Mouse (Mus musculus) forebrain, embryonic 11.5 days (tissue): ENCODE data around the gene Ints1. TPM values are rescaled to one million over a fixed set of nuclear protein-coding genes. Genes with fewer than 3 reads are reported as not detected.
A peak's percentile ranks its signal among the peaks of the same experiment; 100 is the strongest.
"Not testable (repeated sequence)": the region's sequence is repeated elsewhere in the genome, so short reads cannot be mapped to it uniquely, and the experiment has no call there.

Experiments used
- ATAC-seq: fragments of 200-750 bp; cut with Nextera tagmentation; replicated peaks from 2 replicates; pipeline ENCODE4 v1.8.0; 2017; ENCODE audit warnings: moderate TSS enrichment; ENCODE audit not compliant: low FRiP score
- DNase-seq: peaks from one replicate; pipeline ENCODE4 v3.0.0-alpha.2; 2017; ENCODE audit warnings: low spot score
- H3K27ac ChIP-seq: fragments of 300-500 bp; sonication (generic); 2 replicates; pipeline ENCODE4 v1.5.1; 2014; ENCODE audit warnings: low read depth, low read length
- H3K27me3 ChIP-seq: fragments of 300-500 bp; sonication (generic); 2 replicates; pipeline ENCODE4 v1.6.1; 2014; ENCODE audit warnings: mild to moderate bottlenecking, low read length, mixed read lengths; ENCODE audit not compliant: control insufficient read depth, insufficient read depth
- H3K36me3 ChIP-seq: fragments of 300-500 bp; sonication (generic); 2 replicates; pipeline ENCODE4 v1.6.1; 2014; ENCODE audit warnings: mild to moderate bottlenecking, low read length, moderate library complexity, mixed read lengths; ENCODE audit not compliant: control insufficient read depth, insufficient read depth
- H3K4me1 ChIP-seq: fragments of 300-500 bp; sonication (generic); replicated peaks from 2 replicates; pipeline ENCODE4 v1.6.1; 2014; ENCODE audit warnings: low read length, mixed read lengths; ENCODE audit not compliant: control insufficient read depth, insufficient read depth
- H3K4me2 ChIP-seq: fragments of 300-500 bp; sonication (generic); 2 replicates; pipeline ENCODE4 v1.6.1; 2014; ENCODE audit warnings: low read depth, mild to moderate bottlenecking, low read length, moderate library complexity, mixed read lengths; ENCODE audit not compliant: severe bottlenecking
- H3K4me3 ChIP-seq: fragments of 300-500 bp; sonication (generic); 2 replicates; pipeline ENCODE4 v1.5.1; 2014; ENCODE audit warnings: low read depth, low read length
- H3K9ac ChIP-seq: fragments of 300-500 bp; sonication (generic); 2 replicates; pipeline ENCODE4 v1.6.1; 2014; ENCODE audit warnings: low read length
- H3K9me3 ChIP-seq: fragments of 300-500 bp; sonication (generic); 2 replicates; pipeline ENCODE4 v1.6.1; 2016; ENCODE audit warnings: low read length, mixed read lengths; ENCODE audit not compliant: control insufficient read depth
- WGBS: fragments of 180-500 bp; shearing (Covaris S2); extraction: QIAGEN DNeasy Blood & Tissue Kit; methylation state at CpG from one replicate; pipeline ENCODE4 v1.1.7; 2014; 5-methylcytosine and 5-hydroxymethylcytosine counted together
- polyA plus RNA-seq: library from polyadenylated mRNA; unstranded; fragments of >200 nt; fragmentation: Nextera tagmentation; extraction: Ambion mirVana; gene quantifications from 2 replicates; pipeline ENCODE4 v1.2.1, GENCODE M21; 2014

Gene Ints1
- polyA plus RNA-seq, 1 experiment from 2014 or later: 40.5 TPM

- H3K4me2 ChIP-seq: no peak overlapping the region
- DNase-seq (peak; percentile 85), ATAC-seq (0 out of 2 replicates have a peak, but pooled peaks have one; percentile 19)
- no peak overlapping the region for H3K9ac ChIP-seq
- H3K27me3 ChIP-seq: no peaks in the 10 kb centered on the region
- H3K9me3 ChIP-seq: no peaks in the 10 kb centered on the region
- no peaks in the 10 kb centered on the region; the same call in 1 of the 2 replicates for H3K4me1 ChIP-seq
- no peak overlapping the region for H3K4me3 ChIP-seq
- 30% methylated on average over 12 of the region's 12 CpGs for WGBS
- H3K27ac ChIP-seq: no peak overlapping the region
- H3K36me3 ChIP-seq: peaks cover 6% of the 10 kb centered on the region
These were observed 20.7 kb downstream of the Ints1 start for GRCm38 (mm10) chr5:139754753-139755152.

DNA sequence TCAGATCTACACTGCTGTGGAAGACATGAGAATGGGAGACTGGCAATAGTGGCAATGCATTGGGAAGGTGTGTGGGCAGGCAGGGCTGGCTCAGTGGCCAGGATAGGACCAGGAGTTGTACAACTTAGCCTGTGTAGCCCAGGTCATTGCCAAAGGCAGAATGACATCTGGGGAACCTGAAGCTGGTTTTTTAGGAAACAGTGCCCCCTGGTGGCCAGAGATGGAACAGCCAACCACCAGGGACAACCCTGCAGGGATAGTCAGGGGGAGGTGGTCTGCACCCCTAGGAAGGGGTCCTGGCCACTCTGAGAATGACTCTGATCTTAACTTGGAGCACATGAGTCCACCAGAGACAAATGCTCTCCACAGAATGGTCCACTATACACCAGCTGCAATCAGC lies 24.9 kb downstream of the Ints1 start:
- Histone ChIP-seq H3K4me1 (no peaks in the 10 kb centered on the region; the same call in 1 of the 2 replicates), H3K27me3 (no peaks in the 10 kb centered on the region), H3K4me2 (no peak overlapping the region), H3K4me3 (no peak overlapping the region), H3K27ac (no peak overlapping the region), H3K36me3 (no peaks in the 10 kb centered on the region; the same call in 1 of the 2 replicates), H3K9me3 (no peaks in the 10 kb centered on the region), H3K9ac (no peak overlapping the region)
- ATAC-seq (peak; percentile 13; the same call in 1 of the 2 replicates), DNase-seq (peak; percentile 87)

GRCm38 (mm10) chr5:139749413-139750125 lies 25.9 kb downstream of the Ints1 start:
- Histone ChIP-seq H3K4me2 (no peak overlapping the region), H3K36me3 (no peaks in the 10 kb centered on the region; the same call in 1 of the 2 replicates), H3K4me1 (no peaks in the 10 kb centered on the region; the same call in 1 of the 2 replicates), H3K9me3 (no peaks in the 10 kb centered on the region), H3K9ac (no peak overlapping the region), H3K27ac (no peak overlapping the region), H3K4me3 (no peak overlapping the region), H3K27me3 (no peaks in the 10 kb centered on the region)
- no peak for ATAC-seq
- no peak for DNase-seq
- 89% methylated on average over 16 of the region's 16 CpGs for WGBS

DNA sequence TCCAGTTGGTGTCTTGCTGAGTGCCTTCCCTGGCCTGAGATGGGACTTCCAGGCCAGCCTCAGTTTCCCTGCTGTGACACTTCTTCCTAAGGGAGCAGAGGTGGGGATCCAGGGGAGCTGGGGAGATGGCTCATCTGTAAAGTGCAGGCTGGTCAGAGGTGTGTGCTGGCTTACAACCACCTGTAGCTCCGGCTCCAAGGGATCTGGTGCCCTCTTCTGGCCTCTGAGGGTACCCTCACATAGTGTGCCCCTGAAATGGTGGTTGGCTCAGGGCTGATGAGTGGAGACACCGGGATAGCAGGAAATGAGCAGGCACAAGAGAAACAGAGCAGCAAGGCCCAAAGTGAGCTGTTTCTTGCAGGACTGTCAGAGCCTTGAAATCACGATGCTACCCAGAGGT lies 29.7 kb downstream of the Ints1 start:
- Histone ChIP-seq H3K27me3 (no peaks in the 10 kb centered on the region), H3K36me3 (no peaks in the 10 kb centered on the region), H3K9me3 (no peaks in the 10 kb centered on the region), H3K4me1 (no peaks in the 10 kb centered on the region; the same call in 1 of the 2 replicates), H3K9ac (no peak overlapping the region), H3K27ac (no peak overlapping the region), H3K4me3 (no peak overlapping the region), H3K4me2 (no peak overlapping the region)
- DNase-seq (peak; percentile 79), ATAC-seq (peak; percentile 58; the same call in 1 of the 2 replicates)
- WGBS: 1% methylated on average over 3 of the region's 3 CpGs

DNA sequence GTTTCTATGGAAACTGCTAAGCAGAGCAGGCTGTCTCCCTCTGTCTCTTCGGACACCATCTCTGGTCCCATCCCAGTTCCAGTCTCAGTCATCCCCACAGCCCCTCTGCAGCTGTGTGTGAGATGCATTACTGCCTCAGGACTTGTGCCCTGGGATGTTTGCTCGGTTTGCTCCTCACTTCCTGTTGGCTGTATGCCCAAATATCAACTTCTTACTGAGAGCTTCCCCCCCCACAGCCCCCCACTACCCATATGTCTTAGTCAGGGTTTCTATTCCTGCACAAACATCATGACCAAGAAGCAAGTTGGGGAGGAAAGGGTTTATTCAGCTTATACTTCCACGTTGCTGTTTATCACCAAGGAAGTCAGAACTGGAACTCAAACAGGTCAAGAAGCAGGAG lies 32.8 kb downstream of the Ints1 start:
- 79% methylated on average over 3 of the region's 3 CpGs for WGBS
- H3K27me3 ChIP-seq, ATAC-seq, H3K4me2 ChIP-seq, H3K9ac ChIP-seq, H3K9me3 ChIP-seq, H3K4me1 ChIP-seq, H3K4me3 ChIP-seq, H3K36me3 ChIP-seq, DNase-seq, H3K27ac ChIP-seq: not testable (repeated sequence)

GRCm38 (mm10) chr5:139738592-139739315 lies 36.7 kb downstream of the Ints1 start:
- H3K9ac ChIP-seq: no peak overlapping the region
- DNase-seq (peak; percentile 53), ATAC-seq (no peak)
- no peaks in the 10 kb centered on the region for H3K9me3 ChIP-seq
- no peak overlapping the region for H3K4me3 ChIP-seq
- H3K4me1 ChIP-seq: peaks cover 13% of the 10 kb centered on the region; the same call in 1 of the 2 replicates
- H3K27ac ChIP-seq: no peak overlapping the region
- 0 out of 2 replicates have a peak, but pooled peaks cover 2% of the 10 kb centered on the region for H3K27me3 ChIP-seq
- no peaks in the 10 kb centered on the region for H3K36me3 ChIP-seq
- no peak overlapping the region for H3K4me2 ChIP-seq
- WGBS: 78% methylated on average over 7 of the region's 7 CpGs

DNA sequence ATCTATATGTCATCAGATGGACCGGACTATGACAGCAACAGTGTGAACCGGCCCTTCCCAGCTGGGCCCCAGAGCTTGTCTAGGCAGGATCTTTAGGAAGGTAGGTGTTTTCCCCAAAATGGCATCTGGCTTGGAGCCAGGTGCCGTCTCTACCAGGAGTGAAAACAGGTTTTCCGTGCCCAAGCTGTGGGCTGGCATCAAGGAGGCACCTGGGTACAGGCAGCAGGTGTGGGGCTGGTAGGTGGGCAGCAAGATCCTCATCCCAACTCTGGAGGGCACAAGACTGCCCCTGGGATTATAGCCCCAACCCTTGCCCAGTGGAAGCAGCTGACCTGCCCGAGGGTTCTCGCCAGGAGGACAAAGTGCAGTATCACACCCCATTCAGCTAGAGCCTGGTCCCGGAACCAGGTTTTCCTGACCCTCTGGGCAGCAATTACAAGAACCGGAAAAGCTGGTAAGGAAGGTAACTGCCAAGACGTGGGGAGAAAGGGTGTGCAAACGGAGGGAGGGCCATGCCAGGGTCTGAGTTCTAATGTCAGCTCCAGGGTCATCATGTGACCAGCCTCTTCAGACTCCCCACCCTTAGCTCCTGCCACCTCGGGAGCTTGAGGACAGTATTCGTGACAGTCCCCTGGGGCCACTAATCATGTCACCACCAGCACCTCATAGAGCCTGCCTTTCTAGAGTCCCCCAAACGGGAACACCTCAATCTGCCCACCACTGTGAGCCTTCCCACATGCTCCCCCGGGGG lies 37.5 kb downstream of the Ints1 start:
- Histone ChIP-seq H3K4me1 (peaks cover 13% of the 10 kb centered on the region; the same call in 1 of the 2 replicates), H3K4me3 (no peak overlapping the region), H3K27ac (0 out of 2 replicates have a peak overlapping the region, but pooled peaks have one; percentile 12), H3K4me2 (no peak overlapping the region), H3K9me3 (no peaks in the 10 kb centered on the region), H3K36me3 (no peaks in the 10 kb centered on the region), H3K27me3 (peaks cover 2% of the 10 kb centered on the region; the same call in 1 of the 2 replicates), H3K9ac (no peak overlapping the region)
- DNase-seq (peak; percentile 53), ATAC-seq (no peak)
- 89% methylated on average over 14 of the region's 14 CpGs for WGBS

DNA sequence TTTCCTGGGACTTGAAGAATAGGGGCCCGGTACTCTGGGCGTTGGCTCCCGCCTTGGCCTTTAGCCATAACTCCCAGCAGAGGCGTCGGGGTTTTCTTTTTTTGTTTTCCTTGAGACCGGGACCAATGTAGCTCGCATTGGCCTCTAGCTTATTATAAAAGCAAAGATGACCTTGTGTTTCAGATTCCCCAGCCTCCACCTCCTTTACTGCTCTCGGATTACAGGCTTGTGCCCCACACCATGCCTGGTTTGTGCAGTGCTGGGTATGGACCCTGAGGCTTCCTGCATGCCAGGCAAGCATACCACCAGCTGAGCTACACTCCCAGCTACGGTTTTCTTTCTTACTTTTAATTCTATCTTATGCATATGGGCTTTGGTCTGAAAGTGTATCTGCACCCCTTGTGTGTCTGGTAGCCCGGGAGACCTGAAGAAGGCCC lies 39.0 kb downstream of the Ints1 start:
- peaks cover 13% of the 10 kb centered on the region; the same call in 1 of the 2 replicates for H3K4me1 ChIP-seq
- H3K27me3 ChIP-seq: peaks cover 2% of the 10 kb centered on the region; the same call in 1 of the 2 replicates
- 16% methylated on average over 10 of the region's 10 CpGs for WGBS
- H3K4me3 ChIP-seq: peak overlapping the region; percentile 45; the same call in 1 of the 2 replicates
- DNase-seq (no peak), ATAC-seq (peak; percentile 72)
- no peak overlapping the region for H3K27ac ChIP-seq
- H3K36me3 ChIP-seq: no peaks in the 10 kb centered on the region
- peak overlapping the region; percentile 29; the same call in 1 of the 2 replicates for H3K4me2 ChIP-seq
- H3K9ac ChIP-seq: peak overlapping the region; percentile 23; the same call in 1 of the 2 replicates
- H3K9me3 ChIP-seq: no peaks in the 10 kb centered on the region
